Mouse (Mus musculus): ENCODE results near the gene Fbxo3.
"Not testable (repeated sequence)": the region's sequence is repeated elsewhere in the genome, so short reads cannot be mapped to it uniquely, and the experiment has no call there.

Gene Fbxo3

GRCm38 (mm10) chr2:104096256-104096655 lies 68.7 kb downstream of the Fbxo3 start:
- no peak for DNase-seq (ENCODE audit: low spot score)

GRCm38 (mm10) chr2:104096796-104097195 lies 69.3 kb downstream of the Fbxo3 start:
- not testable (repeated sequence) for DNase-seq (ENCODE audit: low spot score)

- DNase-seq (ENCODE audit: low spot score): not testable (repeated sequence)
These were observed 69.9 kb downstream of the Fbxo3 start for GRCm38 (mm10) chr2:104097396-104097795.

GRCm38 (mm10) chr2:104098529-104099230 lies 71.2 kb downstream of the Fbxo3 start:
- no peak for DNase-seq (ENCODE audit: low spot score)

GRCm38 (mm10) chr2:104099231-104099585 lies 71.7 kb downstream of the Fbxo3 start:
- DNase-seq (ENCODE audit: low spot score): no peak

GRCm38 (mm10) chr2:104099946-104100345 lies 72.4 kb downstream of the Fbxo3 start:
- no peak for DNase-seq (ENCODE audit: low spot score)

- no peak for DNase-seq (ENCODE audit: low spot score)
These were observed 77.3 kb downstream of the Fbxo3 start for GRCm38 (mm10) chr2:104104800-104105199.

GRCm38 (mm10) chr2:104109021-104109420 lies 81.5 kb downstream of the Fbxo3 start:
- DNase-seq (ENCODE audit: low spot score): not testable (repeated sequence)

- no peak for DNase-seq (ENCODE audit: low spot score)
These were observed 82.0 kb downstream of the Fbxo3 start for GRCm38 (mm10) chr2:104109528-104109927.

GRCm38 (mm10) chr2:104110031-104110430 lies 82.5 kb downstream of the Fbxo3 start:
- no peak for DNase-seq (ENCODE audit: low spot score)

- DNase-seq (ENCODE audit: low spot score): not testable (repeated sequence)
These were observed 83.8 kb downstream of the Fbxo3 start for GRCm38 (mm10) chr2:104111170-104111797.
